Mouse (Mus musculus) embryonic fibroblast, embryonic 13.5 days (primary cell): Measurements from ENCODE around the gene Afg1l.

Experiments
- CTCF ChIP-seq: IDR thresholded peaks from 2 replicates; pipeline ENCODE4 v1.5.1; 2011; ENCODE audit warnings: mild to moderate bottlenecking, control low read depth, low read length, moderate library complexity, borderline replicate concordance; ENCODE audit not compliant: insufficient read depth
- POLR2A ChIP-seq: IDR thresholded peaks from 2 replicates; pipeline ENCODE4 v1.6.1; 2011; ENCODE audit warnings: low read depth, mild to moderate bottlenecking, control low read depth, low read length, moderate library complexity

DNA sequence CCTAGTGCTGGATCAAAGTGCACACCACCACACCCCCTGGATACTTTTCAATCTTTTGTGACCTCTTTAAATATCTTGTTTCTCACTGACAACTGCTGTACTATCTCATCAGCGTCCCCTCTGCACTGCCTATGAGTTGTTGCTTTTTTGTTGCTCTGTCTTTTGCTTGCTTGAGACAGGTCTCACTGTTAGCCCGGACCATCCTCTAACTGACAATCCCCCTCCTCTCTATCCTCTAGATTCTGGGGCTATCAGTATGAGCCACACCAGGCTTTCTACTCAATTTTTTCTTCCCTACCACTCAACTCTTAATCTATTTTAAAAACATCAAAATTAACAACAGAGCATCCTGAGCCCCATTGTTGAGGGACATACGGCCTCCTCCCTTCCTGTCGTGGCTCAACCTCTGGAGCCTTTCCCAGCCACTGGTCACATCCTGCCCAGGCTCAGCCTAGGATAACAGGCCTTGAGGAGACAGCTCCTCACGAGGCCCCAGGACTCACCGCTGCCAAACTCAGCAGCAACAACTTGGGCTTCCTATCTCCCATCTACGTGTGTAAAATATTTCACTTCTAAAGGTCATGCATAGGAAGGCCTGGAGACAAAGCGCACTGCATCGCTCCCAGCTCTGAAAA lies 20.7 kb downstream of the Afg1l start:
- TF ChIP-seq CTCF (no peak), POLR2A (no peak)
